Mouse (Mus musculus): Measurements from ENCODE around the gene Csnk1g2. TPM values are rescaled to one million over a fixed set of nuclear protein-coding genes. Genes with fewer than 3 reads are reported as not detected.
A peak's percentile ranks its signal among the peaks of the same experiment; 100 is the strongest.
"Not testable (repeated sequence)": the region's sequence is repeated elsewhere in the genome, so short reads cannot be mapped to it uniquely, and the experiment has no call there.

Csnk1g2 gene
- polyA plus RNA-seq, 1 experiment from 2014 or later: 65.0 TPM

DNA sequence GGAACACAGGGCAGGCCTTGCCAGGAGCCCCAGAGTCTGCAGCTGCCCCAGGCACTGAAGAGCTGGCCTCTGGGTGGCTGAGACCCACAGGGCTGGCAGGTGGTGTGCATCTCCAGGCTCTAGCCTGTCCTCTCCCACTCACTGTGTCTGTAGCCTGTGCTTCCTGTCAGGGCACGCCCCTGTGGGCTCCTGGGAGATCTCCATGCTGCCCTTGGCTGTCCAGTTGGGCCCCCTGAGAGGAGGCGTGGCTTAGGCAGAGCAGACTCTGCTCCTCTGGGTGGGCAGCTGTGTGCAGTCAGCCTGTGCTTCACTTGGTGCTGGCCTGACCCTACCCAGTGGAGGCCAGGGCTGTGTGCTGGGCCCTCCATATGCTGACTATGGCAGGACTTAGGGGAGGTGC lies 5.0 kb downstream of the Csnk1g2 start:
- ATAC-seq (ENCODE audit: insufficient number of reproducible peaks, insufficient read depth, low FRiP score, low read depth): 0 out of 2 replicates have a peak, but pooled peaks have one; percentile 23
- peaks cover 39 to 60% of the 10 kb centered on the region in 2 experiments for H3K4me1 ChIP-seq (ENCODE audit: control insufficient read depth in 2 of 2, insufficient read depth in 2 of 2, low read length in 2 of 2)

DNA sequence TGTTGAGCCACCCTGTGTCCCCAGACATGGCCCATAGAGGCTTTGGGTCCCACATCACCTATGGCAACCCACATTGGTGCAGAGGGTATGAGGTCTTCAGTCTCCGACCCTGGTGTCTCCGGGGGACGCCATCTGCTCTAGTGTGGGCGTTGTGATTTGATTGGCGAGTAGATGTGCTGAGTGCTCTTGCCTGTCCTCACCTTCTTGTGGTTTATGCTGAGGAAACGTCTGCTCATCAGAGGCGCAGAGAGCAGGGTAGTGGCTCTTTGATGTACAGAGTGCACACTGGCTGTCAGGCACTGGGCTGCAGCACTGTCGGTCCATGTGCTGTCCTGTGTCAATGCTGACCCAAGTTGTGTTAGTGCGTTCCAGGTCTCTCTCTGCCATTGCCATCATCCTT lies 6.3 kb downstream of the Csnk1g2 start:
- H3K36me3 ChIP-seq (ENCODE audit: control insufficient read depth, insufficient read depth, low read length): peaks cover 8% of the 10 kb centered on the region
- H3K27ac ChIP-seq (replicated peaks in 1 of 2; ENCODE audit: control insufficient read depth in 1 of 2, insufficient read depth in 1 of 2, low read depth in 2 of 2, low read length in 2 of 2): no peak overlapping the region
- no peaks in the 10 kb centered on the region for H3K9me3 ChIP-seq (ENCODE audit: control insufficient read depth, low read length)
- no peak overlapping the region for H3K4me2 ChIP-seq (ENCODE audit: low read length)
- no peak overlapping the region for H3K9ac ChIP-seq (ENCODE audit: low read length)
- H3K27me3 ChIP-seq (ENCODE audit: control insufficient read depth, insufficient read depth, low read length): no peaks in the 10 kb centered on the region
- 66% methylated on average over 9 of the region's 9 CpGs for WGBS
- no peak overlapping the region for H3K4me3 ChIP-seq (ENCODE audit: control insufficient read depth in 1 of 2, insufficient read depth in 1 of 2, low read depth in 1 of 2, low read length in 2 of 2)
- H3K4me1 ChIP-seq (ENCODE audit: control insufficient read depth in 2 of 2, insufficient read depth in 2 of 2, low read length in 2 of 2): peaks cover 32 to 53% of the 10 kb centered on the region in 2 experiments
- no peak for ATAC-seq (ENCODE audit: insufficient number of reproducible peaks, insufficient read depth, low FRiP score, low read depth)

More for the DNA sequence above, 5.0 kb downstream of the Csnk1g2 start:
- 9% methylated on average over 2 of the region's 2 CpGs for WGBS
- H3K27me3 ChIP-seq (ENCODE audit: control insufficient read depth, insufficient read depth, low read length): no peaks in the 10 kb centered on the region
- H3K4me3 ChIP-seq (ENCODE audit: control insufficient read depth in 1 of 2, insufficient read depth in 1 of 2, low read depth in 1 of 2, low read length in 2 of 2): no peak overlapping the region
- H3K9ac ChIP-seq (ENCODE audit: low read length): peak overlapping the region; percentile 56
- no peaks in the 10 kb centered on the region for H3K9me3 ChIP-seq (ENCODE audit: control insufficient read depth, low read length)
- peaks cover 6% of the 10 kb centered on the region for H3K36me3 ChIP-seq (ENCODE audit: control insufficient read depth, insufficient read depth, low read length)
- 0 out of 2 replicates have a peak overlapping the region, but pooled peaks have one; percentile 27 for H3K4me2 ChIP-seq (ENCODE audit: low read length)
- 0 out of 4 replicates have a peak overlapping the region, but pooled peaks of 1 of the 2 experiments have one; percentile 12 for H3K27ac ChIP-seq (replicated peaks in 1 of 2; ENCODE audit: control insufficient read depth in 1 of 2, insufficient read depth in 1 of 2, low read depth in 2 of 2, low read length in 2 of 2)

DNA sequence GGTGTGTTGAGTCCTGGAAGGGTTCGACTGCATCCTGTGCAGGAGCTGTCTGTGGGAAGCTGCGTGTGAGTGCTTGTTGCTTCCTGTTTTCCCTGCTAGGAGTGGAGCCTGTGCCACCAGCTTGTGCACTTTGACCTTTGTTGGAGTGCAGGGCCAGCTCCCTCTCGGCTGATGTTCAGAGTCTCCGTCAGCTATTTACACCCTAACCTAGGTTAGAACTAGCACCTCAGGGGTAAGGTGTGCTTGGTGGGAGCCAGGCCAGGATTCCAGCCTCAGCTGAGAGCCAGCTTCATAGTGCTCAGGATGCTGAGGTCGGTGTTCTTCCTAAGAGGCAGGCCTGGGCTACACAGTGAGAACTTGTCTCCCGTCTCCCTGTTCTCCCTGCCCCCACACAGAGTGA lies 12.7 kb downstream of the Csnk1g2 start:
- Histone ChIP-seq H3K9ac (ENCODE audit: low read length) (no peak overlapping the region), H3K4me1 (ENCODE audit: control insufficient read depth in 2 of 2, insufficient read depth in 2 of 2, low read length in 2 of 2) (peaks cover 0 to under 1% of the 10 kb centered on the region in 2 experiments; a peak in 1 of 4 replicates), H3K4me2 (ENCODE audit: low read length) (no peak overlapping the region), H3K27ac (replicated peaks in 1 of 2; ENCODE audit: control insufficient read depth in 1 of 2, insufficient read depth in 1 of 2, low read depth in 2 of 2, low read length in 2 of 2) (no peak overlapping the region), H3K36me3 (ENCODE audit: control insufficient read depth, insufficient read depth, low read length) (peaks cover 72% of the 10 kb centered on the region), H3K27me3 (ENCODE audit: control insufficient read depth, insufficient read depth, low read length) (no peaks in the 10 kb centered on the region), H3K9me3 (ENCODE audit: control insufficient read depth, low read length) (no peaks in the 10 kb centered on the region), H3K4me3 (ENCODE audit: control insufficient read depth in 1 of 2, insufficient read depth in 1 of 2, low read depth in 1 of 2, low read length in 2 of 2) (no peak overlapping the region)
- ATAC-seq (ENCODE audit: insufficient number of reproducible peaks, insufficient read depth, low FRiP score, low read depth): no peak
- WGBS: 78% methylated on average over 6 of the region's 6 CpGs

GRCm38 (mm10) chr10:80646936-80647335 lies 24.3 kb downstream of the Csnk1g2 start:
- no peaks in the 10 kb centered on the region for H3K27me3 ChIP-seq (ENCODE audit: control insufficient read depth, insufficient read depth, low read length)
- no peak overlapping the region for H3K9ac ChIP-seq (ENCODE audit: low read length)
- no peaks in the 10 kb centered on the region; a peak in 1 of 4 replicates for H3K4me1 ChIP-seq (ENCODE audit: control insufficient read depth in 2 of 2, insufficient read depth in 2 of 2, low read length in 2 of 2)
- H3K9me3 ChIP-seq (ENCODE audit: control insufficient read depth, low read length): no peaks in the 10 kb centered on the region
- no peak for ATAC-seq (ENCODE audit: insufficient number of reproducible peaks, insufficient read depth, low FRiP score, low read depth)
- H3K27ac ChIP-seq (replicated peaks in 1 of 2; ENCODE audit: control insufficient read depth in 1 of 2, insufficient read depth in 1 of 2, low read depth in 2 of 2, low read length in 2 of 2): no peak overlapping the region
- WGBS: 94% methylated on average over 10 of the region's 10 CpGs
- no peak overlapping the region for H3K4me3 ChIP-seq (ENCODE audit: control insufficient read depth in 1 of 2, insufficient read depth in 1 of 2, low read depth in 1 of 2, low read length in 2 of 2)
- H3K36me3 ChIP-seq (ENCODE audit: control insufficient read depth, insufficient read depth, low read length): peaks cover 65% of the 10 kb centered on the region
- H3K4me2 ChIP-seq (ENCODE audit: low read length): no peak overlapping the region

- not testable (repeated sequence) for H3K4me3 ChIP-seq (ENCODE audit: control insufficient read depth in 1 of 2, insufficient read depth in 1 of 2, low read depth in 1 of 2, low read length in 2 of 2); H3K9ac ChIP-seq (ENCODE audit: low read length); H3K4me2 ChIP-seq (ENCODE audit: low read length); H3K27ac ChIP-seq (replicated peaks in 1 of 2; ENCODE audit: control insufficient read depth in 1 of 2, insufficient read depth in 1 of 2, low read depth in 2 of 2, low read length in 2 of 2); H3K27me3 ChIP-seq (ENCODE audit: control insufficient read depth, insufficient read depth, low read length); H3K4me1 ChIP-seq (ENCODE audit: control insufficient read depth in 2 of 2, insufficient read depth in 2 of 2, low read length in 2 of 2); H3K9me3 ChIP-seq (ENCODE audit: control insufficient read depth, low read length); ATAC-seq (ENCODE audit: insufficient number of reproducible peaks, insufficient read depth, low FRiP score, low read depth)
- WGBS: 84% methylated on average over 6 of the region's 6 CpGs
- peaks cover 40% of the 10 kb centered on the region for H3K36me3 ChIP-seq (ENCODE audit: control insufficient read depth, insufficient read depth, low read length)
These were observed 27.3 kb downstream of the Csnk1g2 start for GRCm38 (mm10) chr10:80649910-80650309.

GRCm38 (mm10) chr10:80650392-80650791 lies 27.8 kb downstream of the Csnk1g2 start:
- no peak overlapping the region for H3K27ac ChIP-seq (replicated peaks in 1 of 2; ENCODE audit: control insufficient read depth in 1 of 2, insufficient read depth in 1 of 2, low read depth in 2 of 2, low read length in 2 of 2)
- peaks cover 5 to 13% of the 10 kb centered on the region in 2 experiments for H3K4me1 ChIP-seq (ENCODE audit: control insufficient read depth in 2 of 2, insufficient read depth in 2 of 2, low read length in 2 of 2)
- H3K9me3 ChIP-seq (ENCODE audit: control insufficient read depth, low read length): no peaks in the 10 kb centered on the region
- WGBS: 77% methylated on average over 10 of the region's 10 CpGs
- no peak overlapping the region for H3K4me3 ChIP-seq (ENCODE audit: control insufficient read depth in 1 of 2, insufficient read depth in 1 of 2, low read depth in 1 of 2, low read length in 2 of 2)
- H3K36me3 ChIP-seq (ENCODE audit: control insufficient read depth, insufficient read depth, low read length): peaks cover 35% of the 10 kb centered on the region
- H3K27me3 ChIP-seq (ENCODE audit: control insufficient read depth, insufficient read depth, low read length): no peaks in the 10 kb centered on the region
- H3K9ac ChIP-seq (ENCODE audit: low read length): no peak overlapping the region
- ATAC-seq (ENCODE audit: insufficient number of reproducible peaks, insufficient read depth, low FRiP score, low read depth): no peak
- no peak overlapping the region for H3K4me2 ChIP-seq (ENCODE audit: low read length)

- H3K4me2 ChIP-seq (ENCODE audit: low read length): no peak overlapping the region
- H3K27me3 ChIP-seq (ENCODE audit: control insufficient read depth, insufficient read depth, low read length): no peaks in the 10 kb centered on the region
- H3K27ac ChIP-seq (replicated peaks in 1 of 2; ENCODE audit: control insufficient read depth in 1 of 2, insufficient read depth in 1 of 2, low read depth in 2 of 2, low read length in 2 of 2): no peak overlapping the region
- peaks cover 12 to 23% of the 10 kb centered on the region in 2 experiments for H3K4me1 ChIP-seq (ENCODE audit: control insufficient read depth in 2 of 2, insufficient read depth in 2 of 2, low read length in 2 of 2)
- 85% methylated on average over 6 of the region's 6 CpGs for WGBS
- H3K4me3 ChIP-seq (ENCODE audit: control insufficient read depth in 1 of 2, insufficient read depth in 1 of 2, low read depth in 1 of 2, low read length in 2 of 2): no peak overlapping the region
- H3K9me3 ChIP-seq (ENCODE audit: control insufficient read depth, low read length): no peaks in the 10 kb centered on the region
- peaks cover 9% of the 10 kb centered on the region for H3K36me3 ChIP-seq (ENCODE audit: control insufficient read depth, insufficient read depth, low read length)
- no peak overlapping the region for H3K9ac ChIP-seq (ENCODE audit: low read length)
- ATAC-seq (ENCODE audit: insufficient number of reproducible peaks, insufficient read depth, low FRiP score, low read depth): no peak
These were observed 30.6 kb downstream of the Csnk1g2 start for GRCm38 (mm10) chr10:80653156-80653720.

GRCm38 (mm10) chr10:80654866-80655265 lies 32.2 kb downstream of the Csnk1g2 start:
- H3K36me3 ChIP-seq (ENCODE audit: control insufficient read depth, insufficient read depth, low read length): peaks cover 6% of the 10 kb centered on the region; the same call in 1 of the 2 replicates
- peaks cover 12 to 25% of the 10 kb centered on the region in 2 experiments for H3K4me1 ChIP-seq (ENCODE audit: control insufficient read depth in 2 of 2, insufficient read depth in 2 of 2, low read length in 2 of 2)
- H3K9me3 ChIP-seq (ENCODE audit: control insufficient read depth, low read length): no peaks in the 10 kb centered on the region
- no peak for ATAC-seq (ENCODE audit: insufficient number of reproducible peaks, insufficient read depth, low FRiP score, low read depth)
- no peak overlapping the region for H3K4me3 ChIP-seq (ENCODE audit: control insufficient read depth in 1 of 2, insufficient read depth in 1 of 2, low read depth in 1 of 2, low read length in 2 of 2)
- H3K9ac ChIP-seq (ENCODE audit: low read length): 0 out of 2 replicates have a peak overlapping the region, but pooled peaks have one; percentile 31
- no peak overlapping the region for H3K27ac ChIP-seq (replicated peaks in 1 of 2; ENCODE audit: control insufficient read depth in 1 of 2, insufficient read depth in 1 of 2, low read depth in 2 of 2, low read length in 2 of 2)
- WGBS: 85% methylated on average over 6 of the region's 6 CpGs
- H3K4me2 ChIP-seq (ENCODE audit: low read length): peak overlapping the region; percentile 77
- H3K27me3 ChIP-seq (ENCODE audit: control insufficient read depth, insufficient read depth, low read length): no peaks in the 10 kb centered on the region

Measured in heart, embryonic 14.5 days (tissue).